Mouse (Mus musculus) hindbrain, embryonic 15.5 days (tissue): ENCODE data around the gene Synpo2l. TPM values are rescaled to one million over a fixed set of nuclear protein-coding genes. Genes with fewer than 3 reads are reported as not detected.
"Not testable (repeated sequence)": the region's sequence is repeated elsewhere in the genome, so short reads cannot be mapped to it uniquely, and the experiment has no call there.

Experiments used
- ATAC-seq: fragments of 200-750 bp; cut with Nextera tagmentation; 2 replicates; pipeline ENCODE4 v1.8.0; 2017; ENCODE audit warnings: low read depth, moderate number of reproducible peaks, moderate TSS enrichment; ENCODE audit not compliant: low FRiP score
- H3K27ac ChIP-seq: fragments of 300-500 bp; sonication (generic); replicated peaks from 2 replicates; pipeline ENCODE4 v1.5.1; 2015; ENCODE audit warnings: mild to moderate bottlenecking, inconsistent platforms
- H3K27me3 ChIP-seq: fragments of 300-500 bp; sonication (generic); 2 replicates; pipeline ENCODE4 v1.6.1; 2015; ENCODE audit warnings: control low read depth, inconsistent platforms
- H3K36me3 ChIP-seq: fragments of 300-500 bp; sonication (generic); 2 replicates; pipeline ENCODE4 v1.6.1; 2015; ENCODE audit warnings: control low read depth, inconsistent platforms
- H3K4me1 ChIP-seq: fragments of 300-500 bp; sonication (generic); replicated peaks from 2 replicates; pipeline ENCODE4 v1.6.1; 2015; ENCODE audit warnings: control low read depth, inconsistent platforms
- H3K4me2 ChIP-seq: fragments of 300-500 bp; sonication (generic); 2 replicates; pipeline ENCODE4 v1.6.1; 2015; ENCODE audit warnings: moderate library complexity, mild to moderate bottlenecking, inconsistent platforms
- H3K4me3 ChIP-seq: fragments of 300-500 bp; sonication (generic); 2 replicates; pipeline ENCODE4 v1.5.1; 2015; ENCODE audit warnings: mild to moderate bottlenecking, inconsistent platforms
- H3K9ac ChIP-seq: fragments of 300-500 bp; sonication (generic); 2 replicates; pipeline ENCODE4 v1.6.1; 2015; ENCODE audit warnings: inconsistent platforms
- H3K9me3 ChIP-seq: fragments of 300-500 bp; sonication (generic); 2 replicates; pipeline ENCODE4 v1.6.1; 2016; ENCODE audit warnings: control low read depth, inconsistent platforms
- WGBS: fragments of 180-500 bp; shearing (Covaris S2); methylation state at CpG from one replicate; pipeline ENCODE4 v1.1.7; 2015; 5-methylcytosine and 5-hydroxymethylcytosine counted together
- polyA plus RNA-seq: library from polyadenylated mRNA; unstranded; fragments of >200 nt; fragmentation: Nextera tagmentation; extraction: Ambion mirVana; gene quantifications from 2 replicates; pipeline ENCODE4 v1.2.1, GENCODE M21; 2015

The Synpo2l gene
- polyA plus RNA-seq, result 0.13 and 0.14 TPM in 2 replicates

GRCm38 (mm10) chr14:20668154-20668810 is at the start of gene Synpo2l:
TSS of gene Synpo2l (minus strand) at chr14:20668354.
- H3K36me3 ChIP-seq, result no peaks in the 10 kb centered on the region
- H3K4me2 ChIP-seq, result no peak within 1 kb of the TSS
- H3K9me3 ChIP-seq, result no peaks in the 10 kb centered on the region
- ATAC-seq, result no peak
- H3K27ac ChIP-seq, result no peak within 1 kb of the TSS
- no peak within 1 kb of the TSS for H3K9ac ChIP-seq
- H3K4me1 ChIP-seq, result no peaks in the 10 kb centered on the region
- H3K27me3 ChIP-seq, result peaks cover 21% of the 10 kb centered on the region
- WGBS, result 83% methylated on average over 8 of the region's 8 CpGs
- no peak within 1 kb of the TSS for H3K4me3 ChIP-seq

DNA sequence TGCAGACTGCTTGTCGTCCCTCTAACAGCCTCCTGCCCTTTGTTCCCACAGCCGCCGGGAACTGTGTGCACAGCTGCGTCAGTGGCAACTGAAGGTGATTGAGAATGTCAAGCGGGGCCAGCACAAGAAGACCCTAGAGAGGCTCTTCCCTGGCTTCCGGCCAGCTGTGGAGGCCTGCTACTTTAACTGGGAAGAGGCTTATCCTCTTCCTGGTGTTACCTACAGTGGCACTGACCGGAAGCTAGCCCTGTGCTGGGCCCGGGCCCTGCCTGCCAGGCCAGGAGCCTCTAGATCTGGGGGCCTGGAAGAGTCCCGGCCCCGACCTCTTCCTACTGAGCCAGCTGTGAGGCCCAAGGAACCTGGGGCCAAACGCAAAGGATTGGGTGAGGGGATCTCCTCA is 45.7 kb upstream of the Synpo2l start:
- no peaks in the 10 kb centered on the region for H3K9me3 ChIP-seq

GRCm38 (mm10) chr14:20708239-20708638 is 40.1 kb upstream of the Synpo2l start:
- Histone ChIP-seq H3K9ac (peak overlapping the region; percentile 99), H3K27me3 (no peaks in the 10 kb centered on the region), H3K4me1 (peaks cover 30% of the 10 kb centered on the region), H3K4me3 (peak overlapping the region; percentile 98), H3K9me3 (no peaks in the 10 kb centered on the region), H3K36me3 (peaks cover 40% of the 10 kb centered on the region), H3K4me2 (peak overlapping the region; percentile 63), H3K27ac (peak overlapping the region; percentile 95; the same call in 1 of the 2 replicates)
- ATAC-seq, result no peak
- WGBS, result 11% methylated on average over 10 of the region's 10 CpGs

More for the DNA sequence above, 45.7 kb upstream of the Synpo2l start:
- Histone ChIP-seq H3K27me3 (no peaks in the 10 kb centered on the region), H3K27ac (no peak overlapping the region), H3K4me3 (no peak overlapping the region), H3K4me2 (no peak overlapping the region), H3K4me1 (peaks cover 12% of the 10 kb centered on the region), H3K9ac (no peak overlapping the region), H3K36me3 (peaks cover 87% of the 10 kb centered on the region)
- 73% methylated on average over 11 of the region's 11 CpGs for WGBS
- ATAC-seq, result no peak

- H3K4me2 ChIP-seq, result peak within 1 kb of the TSS; percentile 63
- H3K27ac ChIP-seq, result peak within 1 kb of the TSS; percentile 95
- H3K4me1 ChIP-seq, result peaks cover 30% of the 10 kb centered on the region
- peak within 1 kb of the TSS; percentile 98 for H3K4me3 ChIP-seq
- H3K27me3 ChIP-seq, result no peaks in the 10 kb centered on the region
- ATAC-seq, result peak; percentile 95
- H3K9ac ChIP-seq, result peak within 1 kb of the TSS; percentile 99
- H3K36me3 ChIP-seq, result peaks cover 32% of the 10 kb centered on the region
- WGBS, result under 1% methylated on average over 79 of the region's 80 CpGs
- H3K9me3 ChIP-seq, result no peaks in the 10 kb centered on the region
These were observed 39.3 kb upstream of the Synpo2l start, which contains the start of gene Zswim8 for GRCm38 (mm10) chr14:20707201-20708190. TSS of gene Zswim8 (plus strand) at chr14:20707552.

DNA sequence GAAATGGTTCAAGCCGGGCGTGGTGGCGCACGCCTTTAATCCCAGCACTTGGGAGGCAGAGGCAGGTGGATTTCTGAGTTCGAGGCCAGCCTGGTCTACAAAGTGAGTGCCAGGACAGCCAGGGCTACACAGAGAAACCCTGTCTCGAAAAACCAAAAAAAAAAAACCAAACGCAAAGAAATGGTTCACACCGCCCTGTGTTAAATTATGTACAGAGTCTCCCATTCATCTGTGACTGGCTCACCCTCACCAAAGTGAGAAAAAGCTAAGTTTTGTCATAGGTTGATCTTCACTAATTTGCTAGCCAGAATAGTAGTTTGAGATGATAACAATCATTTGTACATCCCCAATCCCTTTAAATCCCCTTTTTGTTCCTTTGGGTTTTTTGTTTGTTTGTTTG is 35.3 kb upstream of the Synpo2l start:
- Histone ChIP-seq H3K27ac (peak overlapping the region; percentile 90), H3K9ac (peak overlapping the region; percentile 80), H3K4me1 (peaks cover 52% of the 10 kb centered on the region), H3K4me3 (peak overlapping the region; percentile 95), H3K4me2 (peak overlapping the region; percentile 62), H3K36me3 (peaks cover 12% of the 10 kb centered on the region; the same call in 1 of the 2 replicates)
- not testable (repeated sequence) for ATAC-seq, H3K9me3 ChIP-seq, H3K27me3 ChIP-seq
- 12% methylated on average over 8 of the region's 8 CpGs for WGBS

DNA sequence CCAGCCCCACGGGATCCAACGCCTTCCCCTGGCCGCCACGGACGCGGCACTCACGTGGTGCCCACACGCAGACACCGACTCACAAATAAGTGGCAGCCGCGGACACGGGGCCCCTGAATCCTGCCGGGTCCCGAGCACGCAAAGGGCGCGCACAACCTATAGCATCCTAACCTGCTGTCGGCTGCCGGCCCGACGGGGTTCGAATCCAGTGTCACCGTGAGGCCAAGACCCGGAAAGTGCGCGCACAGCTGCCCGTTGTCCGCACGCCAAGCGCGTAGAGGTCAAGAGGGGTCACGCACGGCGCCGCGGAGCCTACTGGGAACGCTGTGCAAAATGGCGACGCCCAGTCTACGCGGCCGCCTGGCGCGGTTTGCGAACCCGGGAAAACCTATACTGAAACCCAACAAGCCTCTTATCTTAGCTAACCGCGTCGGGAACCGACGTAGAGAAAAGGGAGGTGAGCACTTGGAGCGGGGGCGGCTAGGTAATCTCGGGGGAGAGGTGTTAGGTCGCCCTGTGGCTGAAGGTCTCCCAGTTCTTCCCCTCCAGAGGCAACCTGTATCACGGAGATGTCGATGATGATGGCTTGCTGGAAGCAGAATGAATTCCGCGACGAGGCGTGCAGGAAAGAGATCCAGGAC is 34.7 kb upstream of the Synpo2l start, which contains the start of gene Chchd1:
TSS of gene Chchd1 (plus strand) at position 266 of the 641 bp plus-strand sequence.
- H3K4me2 ChIP-seq, result peak within 1 kb of the TSS; percentile 62
- H3K27me3 ChIP-seq, result no peaks in the 10 kb centered on the region
- peak; percentile 67 for ATAC-seq
- under 1% methylated on average over 61 of the region's 61 CpGs for WGBS
- peak within 1 kb of the TSS; percentile 95 for H3K4me3 ChIP-seq
- H3K9me3 ChIP-seq, result no peaks in the 10 kb centered on the region
- peak within 1 kb of the TSS; percentile 90 for H3K27ac ChIP-seq
- peaks cover 14% of the 10 kb centered on the region; the same call in 1 of the 2 replicates for H3K36me3 ChIP-seq
- H3K4me1 ChIP-seq, result peaks cover 55% of the 10 kb centered on the region
- peak within 1 kb of the TSS; percentile 80 for H3K9ac ChIP-seq

DNA sequence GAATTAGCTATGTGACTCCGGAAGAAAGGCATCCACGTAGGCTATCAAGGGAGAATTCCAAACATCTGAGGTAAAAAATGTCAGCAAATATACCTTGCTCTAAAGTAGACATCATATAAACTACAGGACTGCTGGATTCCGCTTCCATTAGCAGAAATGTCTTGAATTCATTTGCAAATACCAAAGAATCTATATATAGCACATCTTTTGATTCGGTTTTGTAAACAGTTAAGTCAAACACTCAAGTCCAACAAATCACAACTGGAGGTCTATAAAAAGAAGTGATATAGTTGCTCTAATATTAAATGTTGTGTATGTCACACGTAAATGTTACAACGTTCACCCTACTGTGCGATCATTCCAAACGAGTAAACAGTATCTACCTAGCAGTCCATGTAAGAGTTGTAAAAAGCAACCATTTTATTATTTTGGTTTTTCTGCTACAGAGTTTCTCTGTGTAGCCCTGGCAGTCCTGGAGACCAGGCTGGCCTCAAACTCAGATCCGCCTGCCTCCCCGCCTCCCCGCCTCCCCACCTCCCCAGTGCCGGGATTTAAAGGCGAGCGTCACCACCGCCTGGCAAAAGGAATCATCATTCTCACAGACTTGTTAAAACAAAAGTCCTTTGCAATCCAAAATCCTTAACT is 34.1 kb upstream of the Synpo2l start:
- H3K36me3 ChIP-seq, result peaks cover 14% of the 10 kb centered on the region; the same call in 1 of the 2 replicates
- H3K9me3 ChIP-seq, result no peaks in the 10 kb centered on the region
- H3K27ac ChIP-seq, result peak overlapping the region; percentile 90
- H3K4me3 ChIP-seq, result peak overlapping the region; percentile 95
- H3K4me2 ChIP-seq, result peak overlapping the region; percentile 62
- H3K4me1 ChIP-seq, result peaks cover 61% of the 10 kb centered on the region
- H3K9ac ChIP-seq, result peak overlapping the region; percentile 80
- no peak; the same call in 1 of the 2 replicates for ATAC-seq
- WGBS, result 15% methylated on average over 15 of the region's 15 CpGs
- H3K27me3 ChIP-seq, result no peaks in the 10 kb centered on the region

DNA sequence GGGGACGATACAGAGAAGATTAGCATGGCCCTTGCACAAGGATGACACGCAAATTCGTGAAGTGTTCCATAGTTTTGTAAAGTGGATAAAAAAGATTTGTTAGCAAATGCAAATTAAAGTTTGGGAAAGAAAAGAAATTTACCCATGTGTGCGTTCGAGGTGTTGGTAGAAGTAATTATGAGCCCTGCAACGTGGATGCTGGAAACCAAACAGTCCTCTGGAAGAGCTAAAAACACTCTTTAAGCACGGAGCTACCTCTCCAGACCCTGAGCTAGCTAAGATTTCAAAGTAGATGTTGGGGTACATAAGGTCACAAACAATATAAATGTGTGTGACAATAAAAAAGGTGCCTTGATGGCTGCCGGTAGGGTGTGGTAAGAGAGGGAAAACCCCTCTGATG is 33.4 kb upstream of the Synpo2l start:
- Histone ChIP-seq H3K4me2 (peak overlapping the region; percentile 62), H3K9ac (no peak overlapping the region), H3K9me3 (no peaks in the 10 kb centered on the region), H3K27me3 (no peaks in the 10 kb centered on the region), H3K4me3 (peak overlapping the region; percentile 95), H3K27ac (no peak overlapping the region), H3K4me1 (peaks cover 63% of the 10 kb centered on the region), H3K36me3 (peaks cover 14% of the 10 kb centered on the region; the same call in 1 of the 2 replicates)
- no peak for ATAC-seq
- 84% methylated on average over 8 of the region's 8 CpGs for WGBS

- Histone ChIP-seq H3K4me1 (peaks cover 70% of the 10 kb centered on the region), H3K4me3 (no peak overlapping the region), H3K9me3 (no peaks in the 10 kb centered on the region), H3K27ac (no peak overlapping the region), H3K9ac (no peak overlapping the region), H3K4me2 (no peak overlapping the region), H3K36me3 (peaks cover 14% of the 10 kb centered on the region; the same call in 1 of the 2 replicates), H3K27me3 (no peaks in the 10 kb centered on the region)
- 81% methylated on average over 3 of the region's 3 CpGs for WGBS
- no peak for ATAC-seq
These were observed 32.2 kb upstream of the Synpo2l start for GRCm38 (mm10) chr14:20700362-20700761.

GRCm38 (mm10) chr14:20698515-20698914 is 30.4 kb upstream of the Synpo2l start:
- 92% methylated on average over 2 of the region's 2 CpGs for WGBS
- peaks cover 9% of the 10 kb centered on the region for H3K36me3 ChIP-seq
- H3K4me2 ChIP-seq, result peak overlapping the region; percentile 79
- no peaks in the 10 kb centered on the region for H3K9me3 ChIP-seq
- ATAC-seq, result no peak
- peaks cover 76% of the 10 kb centered on the region for H3K4me1 ChIP-seq
- H3K27me3 ChIP-seq, result no peaks in the 10 kb centered on the region
- no peak overlapping the region for H3K9ac ChIP-seq
- no peak overlapping the region for H3K27ac ChIP-seq
- no peak overlapping the region for H3K4me3 ChIP-seq

DNA sequence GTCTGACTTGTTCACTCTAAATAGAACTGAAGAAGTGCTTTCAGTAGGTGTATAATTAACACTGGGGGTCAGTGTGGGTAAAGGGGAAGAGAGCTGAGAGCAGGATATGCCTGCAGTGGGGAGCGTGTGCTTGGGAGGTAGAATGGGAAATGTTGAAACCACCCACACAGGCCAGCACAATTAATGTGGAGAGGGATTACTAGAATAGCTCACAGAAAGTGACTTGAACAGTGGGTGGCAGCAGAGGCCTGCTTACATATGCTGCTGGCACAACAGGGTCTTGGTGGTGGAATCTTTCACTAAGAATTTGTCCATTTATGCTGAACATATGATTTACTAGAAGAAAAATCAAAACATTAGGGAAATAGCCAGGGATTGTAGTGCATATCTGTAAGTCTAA is 28.8 kb upstream of the Synpo2l start:
- 6% methylated on average over 1 of the region's 1 CpGs for WGBS
- Histone ChIP-seq H3K9ac (peak overlapping the region; percentile 84), H3K4me3 (peak overlapping the region; percentile 77), H3K9me3 (no peaks in the 10 kb centered on the region), H3K36me3 (peaks cover 23% of the 10 kb centered on the region), H3K4me1 (peaks cover 71% of the 10 kb centered on the region), H3K4me2 (peak overlapping the region; percentile 79), H3K27ac (peak overlapping the region; percentile 41; the same call in 1 of the 2 replicates), H3K27me3 (no peaks in the 10 kb centered on the region)
- ATAC-seq, result no peak
